ENCODE assay signal across 12 mouse cellular contexts in genomic region chr13:51771802-51772206, GRCm38 (mm10). TPM values are rescaled to one million over a fixed set of nuclear protein-coding genes. Genes with fewer than 3 reads are reported as not detected.
A peak's percentile ranks its signal among the peaks of the same experiment; 100 is the strongest.
DNase-seq lines count a peak whose midpoint lies in the region; ATAC-seq and TF ChIP-seq lines count a peak whose summit lies in the region.
"Had no signal": no experiment of that assay in that cellular context is flagged by ENCODE, and none has a peak within 500 bp of the region (broad histone marks: within the 10 kb centered on the region; RNA-seq: fewer than 3 reads in every experiment).

No protein-coding gene starts in this region.

- DNase-seq in layer of hippocampus, adult 11-12 months (ENCODE audit: low spot score) = peak; percentile 64
- DNase-seq in layer of hippocampus, adult 9-10 months (ENCODE audit: low spot score) = no peak
- DNase-seq in cerebellum, adult 2 months = peak; percentile 78 to 85
- DNase-seq in kidney, postnatal 10 days = peak; percentile 30
- peak; percentile 82 to 86 for DNase-seq in right cerebral cortex, postnatal 10 days (ENCODE audit: low spot score in 2 of 2)
- no peak for DNase-seq in testis, postnatal 10 days (ENCODE audit: low spot score)
- DNase-seq: adrenal gland, postnatal 36 days; heart, adult 18-20 months had no signal

- no peak for TF ChIP-seq CTCF in cerebellum, adult 2 months (IDR thresholded peaks at IDR 0.05; ENCODE audit: borderline replicate concordance, insufficient read depth, low read depth, low read length)

- H3K27me3 ChIP-seq in cerebellum, adult 2 months (ENCODE audit: control insufficient read depth, insufficient read depth, low read length) = no peaks in the 10 kb centered on the region
- no peaks in the 10 kb centered on the region for H3K27me3 ChIP-seq in liver, embryonic 12.5 days (replicated peaks)
- H3K27me3 ChIP-seq: limb, embryonic 15.5 days; neural tube, embryonic 12.5 days had no signal

- H3K27ac ChIP-seq in cerebellum, adult 2 months (ENCODE audit: insufficient read depth, low read length) = peak overlapping the region; percentile 9; the same call in 1 of the 2 replicates
- no peak overlapping the region for H3K27ac ChIP-seq in liver, embryonic 12.5 days
- H3K27ac ChIP-seq: limb, embryonic 15.5 days; neural tube, embryonic 12.5 days had no signal

- H3K4me2 ChIP-seq in liver, embryonic 12.5 days = no peak overlapping the region
- H3K4me2 ChIP-seq: limb, embryonic 15.5 days; neural tube, embryonic 12.5 days had no signal

- peaks cover 55% of the 10 kb centered on the region for H3K4me1 ChIP-seq in cerebellum, adult 2 months (ENCODE audit: control insufficient read depth, insufficient read depth, low read length)
- H3K4me1 ChIP-seq in liver, embryonic 12.5 days = peaks cover 33% of the 10 kb centered on the region
- H3K4me1 ChIP-seq: limb, embryonic 15.5 days had no signal

- 9% methylated on average over 10 of the region's 10 CpGs for WGBS in cerebellum, adult 2 months
- 79% methylated on average over 10 of the region's 10 CpGs for WGBS in liver, embryonic 12.5 days (ENCODE audit: insufficient replicate concordance)

- ATAC-seq in liver, embryonic 12.5 days = no peak
- ATAC-seq: hindbrain, embryonic 16.5 days had no signal

- H3K9me3 ChIP-seq in liver, embryonic 12.5 days (replicated peaks) = no peaks in the 10 kb centered on the region
- H3K9me3 ChIP-seq: limb, embryonic 15.5 days; neural tube, embryonic 12.5 days had no signal

- H3K36me3 ChIP-seq in liver, embryonic 12.5 days = peaks cover 9% of the 10 kb centered on the region; the same call in 1 of the 2 replicates
- H3K36me3 ChIP-seq: limb, embryonic 15.5 days; neural tube, embryonic 12.5 days had no signal

- H3K9ac ChIP-seq in liver, embryonic 12.5 days = no peak overlapping the region
- H3K9ac ChIP-seq: limb, embryonic 15.5 days; neural tube, embryonic 12.5 days had no signal

- no peak for TF ChIP-seq POLR2A in cerebellum, adult 2 months (IDR thresholded peaks at IDR 0.05; ENCODE audit: borderline replicate concordance, insufficient read depth, low read length)

- H3K4me3 ChIP-seq in cerebellum, adult 2 months (replicated peaks; ENCODE audit: insufficient read depth, low read depth, low read length) = no peak overlapping the region
- no peak overlapping the region for H3K4me3 ChIP-seq in liver, embryonic 12.5 days
- H3K4me3 ChIP-seq: limb, embryonic 15.5 days; neural tube, embryonic 12.5 days had no signal

RNA-seq across cellular contexts. Expression of gene Sema4d, which starts 21.7 kb away (rescaled TPM):
- polyA plus RNA-seq in cerebellum, adult 2 months (2012; rRNA removed) = 111 and 116 TPM in 2 replicates
- polyA plus RNA-seq in liver, embryonic 12.5 days (2016; fragmentation: Nextera tagmentation; extraction: Ambion mirVana) = 10.8 TPM in 2 replicates

Comparison
In these comparisons a context has a peak if more than half of its experiments do, and no peak if none do; other contexts are left out.
1. DNase-seq: peak in layer of hippocampus, adult 11-12 months (single experiment), cerebellum, adult 2 months (2 of 2), kidney, postnatal 10 days (single experiment) and right cerebral cortex, postnatal 10 days (2 of 2); none in layer of hippocampus, adult 9-10 months (single experiment) and testis, postnatal 10 days (single experiment).